Mouse (Mus musculus) erythroblast, embryonic 14.5 days (primary cell): ENCODE measurements around the gene Bbip1.

Experiments
- GATA1 ChIP-seq: IDR thresholded peaks from 2 replicates; pipeline ENCODE4 v1.6.1; 2012; ENCODE audit warnings: low read length, inconsistent platforms, mixed read lengths
- TAL1 ChIP-seq: IDR thresholded peaks from 3 replicates; pipeline ENCODE4 v1.6.1; 2012; ENCODE audit warnings: low read length, inconsistent platforms, mixed read lengths

DNA sequence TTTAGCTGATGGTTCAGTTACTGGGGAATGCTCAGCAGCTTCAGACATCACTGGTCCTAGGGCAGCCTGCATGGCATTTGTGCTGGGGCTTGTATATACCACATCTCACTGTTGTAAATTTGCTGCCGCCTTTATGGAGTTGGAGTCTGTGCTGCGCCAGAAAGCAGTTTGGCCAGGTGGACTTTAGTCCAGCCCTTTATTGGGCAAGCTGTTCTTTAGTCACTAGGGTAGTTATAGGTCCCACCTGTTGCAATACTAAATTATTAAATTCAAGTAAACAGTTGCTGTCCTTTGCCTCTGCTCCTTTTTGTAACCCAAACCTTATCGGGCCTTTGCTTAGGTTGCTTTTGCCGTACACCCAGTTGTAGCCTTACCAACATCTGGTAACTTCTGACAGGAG is 29.5 kb downstream of the Bbip1 start:
- TF ChIP-seq TAL1: no peak
- no peak for TF ChIP-seq GATA1
